Mouse (Mus musculus): ENCODE results near the gene Gm5591. TPM values are rescaled to one million over a fixed set of nuclear protein-coding genes. Genes with fewer than 3 reads are reported as not detected.
"Not testable (repeated sequence)": the region's sequence is repeated elsewhere in the genome, so short reads cannot be mapped to it uniquely, and the experiment has no call there.

The Gm5591 gene
- polyA plus RNA-seq (2016; fragmentation: Nextera tagmentation; extraction: Ambion mirVana): not detected in 2 replicates

DNA sequence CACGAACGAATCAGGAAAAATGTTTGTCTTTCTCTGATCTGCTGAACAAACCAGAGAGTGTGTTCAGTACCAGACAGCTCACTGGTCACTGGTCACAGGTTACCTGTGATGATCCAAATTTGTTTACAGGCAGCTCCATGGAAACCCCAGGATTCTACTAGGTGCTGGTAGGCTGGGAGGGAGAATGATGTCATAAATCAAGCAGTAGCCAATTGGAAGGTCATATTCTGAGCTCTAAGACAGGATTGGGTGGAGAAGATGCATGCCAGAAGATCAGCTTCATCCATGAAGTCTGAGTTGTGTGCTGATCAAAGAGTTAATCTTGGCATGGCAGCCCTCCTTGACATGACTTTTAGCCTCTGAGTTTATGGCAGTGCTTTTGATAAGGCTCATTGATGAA, at the start of gene Gm5591:
Gene Gm5591 (minus strand): TSS at position 101 of the 400 bp plus-strand sequence.
- H3K27ac ChIP-seq (replicated peaks); H3K36me3 ChIP-seq (replicated peaks); H3K4me3 ChIP-seq; H3K27me3 ChIP-seq (replicated peaks; ENCODE audit: low read depth, poor library complexity, severe bottlenecking); H3K9me3 ChIP-seq; H3K4me1 ChIP-seq; DNase-seq (ENCODE audit: low spot score): not testable (repeated sequence)
- WGBS: 72% methylated on average over 2 of the region's 2 CpGs

DNA sequence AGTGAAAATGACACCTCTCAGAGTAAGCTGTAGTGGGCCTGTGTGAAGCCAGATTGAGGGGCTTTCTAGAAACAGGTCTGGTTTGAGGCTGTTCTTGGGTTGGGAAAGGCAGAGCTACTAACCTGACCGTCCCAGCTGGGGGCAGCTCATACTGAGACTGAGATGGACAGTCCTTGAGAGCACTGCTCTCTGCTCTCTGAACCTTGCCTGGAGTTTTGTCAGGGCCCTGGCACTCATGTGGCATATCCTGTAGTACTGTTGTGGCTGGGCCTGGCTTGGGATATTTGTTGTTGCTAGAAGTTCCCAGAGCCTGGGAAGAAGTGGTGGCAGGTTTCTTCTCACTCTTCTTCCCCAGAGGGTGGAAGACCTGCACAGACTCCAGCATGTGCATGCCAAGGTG, 39.5 kb downstream of the Gm5591 start:
- not testable (repeated sequence) for H3K4me1 ChIP-seq; H3K4me3 ChIP-seq; H3K27me3 ChIP-seq (replicated peaks; ENCODE audit: low read depth, poor library complexity, severe bottlenecking); H3K9me3 ChIP-seq; H3K27ac ChIP-seq (replicated peaks); H3K36me3 ChIP-seq (replicated peaks); DNase-seq (ENCODE audit: low spot score)
- 73% methylated on average over 1 of the region's 1 CpGs for WGBS
